Mouse (Mus musculus): Measurements from ENCODE around the gene Adgrg5. TPM values are rescaled to one million over a fixed set of nuclear protein-coding genes. Genes with fewer than 3 reads are reported as not detected.

Adgrg5 gene
- 4.2 and 4.3 TPM in 2 replicates for total RNA-seq (2017)

DNA sequence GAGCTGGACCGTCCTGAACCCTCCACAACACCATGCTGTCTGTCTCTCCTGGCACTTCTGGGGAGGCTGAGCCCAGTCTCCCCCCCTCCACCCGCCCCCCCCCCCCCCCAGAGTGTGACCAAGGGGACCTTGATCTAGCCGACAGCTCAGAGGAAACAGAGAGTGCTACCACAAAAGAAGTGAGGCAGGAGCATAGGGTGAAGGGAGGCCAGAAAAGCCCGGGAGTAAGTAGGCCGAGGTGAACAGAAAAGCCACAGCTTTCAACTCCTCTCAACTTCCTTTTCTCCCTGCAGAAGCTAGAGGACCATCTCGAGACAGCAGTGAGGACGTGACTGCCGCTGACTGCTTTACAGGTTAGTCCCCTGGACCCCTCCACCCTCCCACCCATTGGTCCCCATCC, at the start of gene Adgrg5:
Adgrg5 (plus strand) TSS at position 290 of the 400 bp plus-strand sequence.
- ATAC-seq (ENCODE audit: extremely low read depth, insufficient number of reproducible peaks, low FRiP score, poor library complexity, severe bottlenecking), result no peak

DNA sequence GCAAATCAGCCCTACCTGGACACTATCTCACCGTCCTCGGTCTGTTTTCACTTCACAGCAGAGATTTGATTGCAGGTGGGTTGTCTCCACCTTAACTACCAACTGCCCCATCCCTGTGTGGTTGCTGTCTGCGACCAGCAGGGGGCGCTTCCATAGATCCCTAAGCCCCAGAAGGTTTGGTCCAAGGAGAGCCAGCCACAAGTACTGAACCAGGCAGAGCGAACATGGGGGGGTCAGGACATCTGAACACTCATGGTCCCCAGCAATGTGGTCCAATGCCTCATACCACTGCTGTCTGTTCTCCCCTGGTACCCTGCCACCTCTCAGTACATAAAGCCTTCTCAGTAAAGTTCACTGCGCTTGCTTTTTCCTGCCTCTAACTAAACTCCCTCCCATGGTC, 49.1 kb upstream of the Adgrg5 start:
- ATAC-seq (ENCODE audit: extremely low read depth, insufficient number of reproducible peaks, low FRiP score, poor library complexity, severe bottlenecking), result peak; percentile 43

DNA sequence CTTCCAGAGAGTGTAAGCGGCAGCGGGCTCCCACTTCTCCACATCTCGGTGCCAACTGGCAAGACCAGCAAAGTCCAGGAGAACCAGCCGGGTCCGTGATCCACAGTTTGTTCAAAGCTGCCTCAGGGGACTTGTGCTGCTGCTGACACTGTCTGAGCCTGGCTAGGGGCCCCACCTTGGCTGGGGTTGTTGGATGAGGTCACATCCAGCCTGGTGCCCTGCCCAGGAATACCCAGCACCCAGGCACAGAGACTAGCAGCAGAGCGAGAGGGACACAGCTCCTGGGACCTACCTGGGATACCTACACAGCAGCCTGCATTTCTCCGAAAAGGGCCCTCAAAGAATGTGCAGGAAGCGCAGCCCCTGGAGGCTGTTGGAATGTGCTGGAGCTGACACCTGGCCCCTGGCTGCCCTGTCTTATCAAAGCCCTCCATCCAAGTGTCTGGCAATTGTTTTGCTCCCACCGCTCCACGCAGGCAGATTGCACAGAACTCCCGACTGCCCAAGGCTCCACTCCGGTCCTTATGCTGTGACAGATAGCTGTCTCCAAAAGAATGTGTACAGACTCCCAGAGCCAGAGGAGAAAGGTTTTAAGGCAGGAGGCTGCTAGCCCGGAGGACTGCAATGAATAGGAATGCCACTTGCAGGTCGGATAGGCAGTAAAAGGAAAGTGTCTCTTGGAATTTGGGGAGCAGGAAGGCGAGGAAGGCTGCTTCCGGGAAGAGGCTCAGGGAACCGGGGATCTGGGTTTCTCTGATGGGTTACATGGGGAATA, 48.2 kb upstream of the Adgrg5 start:
- ATAC-seq (ENCODE audit: extremely low read depth, insufficient number of reproducible peaks, low FRiP score, poor library complexity, severe bottlenecking), result no peak

DNA sequence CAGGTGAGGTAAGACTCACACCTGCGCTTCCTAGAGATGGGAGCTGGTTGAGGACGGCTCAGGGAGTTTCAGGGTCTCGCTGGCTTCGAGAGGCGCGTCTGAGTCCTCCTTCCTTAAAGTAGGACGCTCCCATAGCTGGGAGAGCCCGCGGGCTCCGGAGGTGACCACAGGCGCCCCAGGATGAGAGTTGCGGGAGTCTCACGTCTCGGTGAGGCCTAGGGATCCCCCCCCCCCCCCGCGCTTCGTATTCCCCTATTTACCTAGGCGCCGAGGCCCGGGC, 47.7 kb upstream of the Adgrg5 start:
- ATAC-seq (ENCODE audit: extremely low read depth, insufficient number of reproducible peaks, low FRiP score, poor library complexity, severe bottlenecking), result no peak

DNA sequence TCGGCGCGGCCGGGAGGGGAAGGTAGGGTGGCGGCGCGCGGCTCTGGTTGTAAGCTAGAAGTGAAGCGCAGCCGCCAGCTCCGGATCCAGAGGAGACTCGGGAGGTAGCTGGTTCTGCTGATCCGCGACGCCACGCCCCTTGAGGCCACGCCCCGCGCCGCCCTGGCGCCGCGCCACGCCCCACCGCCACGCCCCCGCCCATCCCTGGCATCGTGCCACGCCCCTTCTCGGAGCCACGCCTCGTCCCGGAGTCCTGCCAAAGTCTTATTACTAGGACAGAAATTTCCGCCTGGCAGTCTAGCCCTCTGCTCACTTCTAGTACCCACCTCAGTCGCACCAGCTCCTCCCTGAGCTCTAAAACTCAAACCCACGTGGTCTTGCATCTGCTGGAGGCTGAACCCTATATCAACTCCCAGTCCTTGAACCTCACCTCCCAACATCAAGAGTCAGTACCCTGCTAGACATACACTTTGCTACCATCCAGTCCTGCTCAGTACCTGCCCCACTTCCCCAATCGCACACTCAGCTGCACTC, 47.2 kb upstream of the Adgrg5 start, which contains the start of gene Dok4:
Dok4 (minus strand) TSS at position 134 of the 534 bp plus-strand sequence.
- ATAC-seq (ENCODE audit: extremely low read depth, insufficient number of reproducible peaks, low FRiP score, poor library complexity, severe bottlenecking), result peak; percentile 41

DNA sequence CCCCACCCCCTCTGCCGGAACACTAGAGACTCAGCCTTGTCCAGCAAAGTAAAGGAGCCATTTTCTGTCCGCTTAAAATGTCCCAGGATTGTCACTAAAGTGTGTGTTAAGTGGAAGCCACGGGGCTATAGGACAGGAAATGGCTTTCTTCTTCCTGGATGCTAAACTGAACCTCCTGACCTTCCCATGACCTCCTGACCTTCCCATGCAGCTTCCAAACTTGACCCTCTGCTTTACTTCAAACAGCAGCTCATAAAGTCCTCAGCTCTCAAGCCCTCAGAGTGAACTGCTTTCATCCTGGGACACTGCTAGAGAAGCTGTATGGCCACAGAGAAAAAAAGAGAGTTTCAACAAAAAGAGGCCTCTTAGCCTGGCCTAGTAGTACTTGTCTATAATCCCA, 46.7 kb upstream of the Adgrg5 start:
- ATAC-seq (ENCODE audit: extremely low read depth, insufficient number of reproducible peaks, low FRiP score, poor library complexity, severe bottlenecking), result no peak

DNA sequence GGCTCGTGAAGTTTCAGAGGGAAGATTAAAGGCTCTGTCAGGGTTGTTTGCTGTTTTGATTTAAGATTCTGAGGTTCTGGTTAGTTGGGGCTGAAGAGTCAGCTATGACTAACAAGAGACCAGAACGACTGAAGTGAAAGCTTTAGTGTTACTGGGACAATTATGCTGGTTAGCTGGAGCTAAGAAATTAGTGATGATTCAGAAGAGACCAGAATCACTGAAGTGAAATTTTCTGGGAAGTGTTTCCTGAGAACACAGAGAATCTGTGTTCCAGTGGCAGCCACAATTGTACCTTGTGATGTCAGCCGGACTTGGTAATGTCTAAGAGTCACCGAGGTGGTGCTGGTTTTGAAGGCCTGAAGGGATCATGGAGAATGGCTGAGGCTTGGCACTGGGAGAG, 42.8 kb upstream of the Adgrg5 start:
- ATAC-seq (ENCODE audit: extremely low read depth, insufficient number of reproducible peaks, low FRiP score, poor library complexity, severe bottlenecking), result no peak

DNA sequence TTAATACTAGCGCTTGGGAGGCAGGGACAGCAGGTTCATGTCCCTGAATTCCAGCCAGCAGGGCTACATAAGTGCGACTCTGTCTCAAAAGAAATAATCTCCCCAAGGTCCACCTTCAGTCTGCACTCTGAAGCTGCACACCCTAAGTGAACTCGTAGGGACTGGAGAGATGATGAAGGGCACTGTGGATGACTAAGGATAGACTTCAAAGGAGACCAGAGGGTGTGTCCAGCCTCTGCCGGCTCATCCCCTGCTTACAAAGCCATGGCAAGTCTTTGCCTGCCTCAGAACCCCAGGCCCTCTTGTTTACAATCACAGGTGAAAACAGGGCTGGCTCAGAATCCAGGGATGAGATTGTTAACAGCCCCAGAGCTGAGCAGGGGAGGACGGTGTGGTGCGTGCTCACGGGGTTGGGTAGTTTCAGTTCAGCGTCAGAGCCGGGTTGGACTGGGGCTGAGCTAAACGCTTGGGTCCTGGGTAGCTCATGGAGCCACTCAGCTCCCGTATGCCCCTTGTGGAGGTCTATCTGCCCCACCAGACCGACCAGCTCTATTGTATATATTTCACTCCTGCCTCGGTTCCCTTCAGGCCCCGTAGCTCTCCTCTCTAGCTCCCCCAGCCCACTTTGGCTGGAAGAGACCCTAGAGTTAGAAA, 35.0 kb upstream of the Adgrg5 start:
- no peak for ATAC-seq (ENCODE audit: extremely low read depth, insufficient number of reproducible peaks, low FRiP score, poor library complexity, severe bottlenecking)

DNA sequence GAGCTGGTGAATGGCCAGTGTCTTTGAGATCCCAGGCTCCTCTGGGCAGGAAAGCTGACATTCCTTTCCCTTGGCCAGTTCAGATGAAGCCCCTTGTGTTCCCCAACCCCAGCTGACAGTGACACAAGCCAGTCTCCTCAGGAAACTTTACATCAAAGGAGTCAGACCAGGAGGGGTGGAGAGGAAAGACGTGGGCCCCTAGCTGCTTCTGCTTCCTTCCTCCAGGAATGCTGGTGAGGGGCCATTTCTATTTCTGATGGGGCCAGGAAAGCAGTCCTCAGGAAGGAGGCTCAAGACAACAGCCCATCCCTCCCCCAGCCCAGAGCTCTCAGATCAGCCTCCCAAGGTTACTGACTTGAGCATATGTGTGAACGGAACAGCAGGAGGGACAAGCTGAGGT, 30.6 kb upstream of the Adgrg5 start:
- ATAC-seq (ENCODE audit: extremely low read depth, insufficient number of reproducible peaks, low FRiP score, poor library complexity, severe bottlenecking), result no peak

DNA sequence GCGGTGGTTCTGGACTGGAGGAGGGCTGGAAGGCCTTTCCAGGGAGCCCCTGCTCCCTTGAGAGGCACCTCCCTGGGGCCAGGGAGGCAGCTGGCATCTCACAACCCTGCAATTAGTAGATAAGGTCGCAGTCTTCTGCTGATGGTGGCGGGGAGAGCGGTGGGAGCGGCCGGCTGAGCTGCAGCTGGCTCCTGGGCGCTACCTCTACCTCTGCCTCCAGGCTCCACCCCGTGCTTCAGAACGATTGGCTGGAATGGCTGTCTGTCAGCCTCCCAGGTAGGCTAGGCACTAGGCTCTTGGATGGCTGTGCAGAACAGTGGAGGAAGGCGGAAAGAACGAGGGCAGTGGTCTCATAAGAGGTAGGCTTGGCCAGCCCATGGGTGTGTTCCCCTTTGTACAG, 24.2 kb upstream of the Adgrg5 start:
- no peak for ATAC-seq (ENCODE audit: extremely low read depth, insufficient number of reproducible peaks, low FRiP score, poor library complexity, severe bottlenecking)

DNA sequence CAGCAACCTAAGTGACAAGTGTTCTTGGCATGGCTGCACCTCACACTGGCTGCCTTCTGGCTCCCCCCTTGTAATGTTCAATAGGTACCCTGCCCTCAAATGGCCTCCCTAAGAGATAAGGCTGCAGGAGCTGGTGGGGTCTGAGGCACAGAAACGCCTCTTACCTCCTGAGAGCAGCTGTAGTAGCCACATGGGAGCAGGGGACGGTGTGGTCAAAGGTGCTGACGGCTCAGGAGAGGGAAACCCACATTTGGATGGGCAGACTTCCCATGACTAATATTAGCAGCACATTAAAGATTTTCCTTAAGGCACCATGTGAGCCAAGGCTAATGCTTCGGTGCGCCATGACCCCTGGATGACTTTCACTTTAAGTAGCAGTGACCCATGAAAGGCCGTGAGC, 22.9 kb upstream of the Adgrg5 start:
- ATAC-seq (ENCODE audit: extremely low read depth, insufficient number of reproducible peaks, low FRiP score, poor library complexity, severe bottlenecking), result no peak

DNA sequence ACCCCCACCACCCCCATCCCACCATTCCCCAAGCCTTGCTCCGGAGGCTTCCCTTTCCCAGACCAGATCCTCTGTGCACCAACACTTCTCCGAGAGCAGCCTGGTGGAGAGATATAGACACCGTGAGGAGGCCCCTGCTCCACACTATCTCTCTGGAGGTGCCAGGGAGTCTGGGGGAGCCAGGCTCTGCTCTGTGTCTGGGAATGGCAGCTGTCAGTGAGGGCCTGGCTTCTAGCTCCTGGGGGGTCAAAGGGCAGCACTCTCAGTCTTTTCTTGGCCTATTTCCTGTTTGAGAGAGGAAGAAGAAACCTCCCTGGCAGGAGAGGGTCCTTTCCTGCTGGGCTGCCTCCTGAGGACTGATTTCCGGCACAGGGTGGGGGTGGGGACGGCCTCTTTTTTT, 22.5 kb upstream of the Adgrg5 start:
- ATAC-seq (ENCODE audit: extremely low read depth, insufficient number of reproducible peaks, low FRiP score, poor library complexity, severe bottlenecking), result no peak

DNA sequence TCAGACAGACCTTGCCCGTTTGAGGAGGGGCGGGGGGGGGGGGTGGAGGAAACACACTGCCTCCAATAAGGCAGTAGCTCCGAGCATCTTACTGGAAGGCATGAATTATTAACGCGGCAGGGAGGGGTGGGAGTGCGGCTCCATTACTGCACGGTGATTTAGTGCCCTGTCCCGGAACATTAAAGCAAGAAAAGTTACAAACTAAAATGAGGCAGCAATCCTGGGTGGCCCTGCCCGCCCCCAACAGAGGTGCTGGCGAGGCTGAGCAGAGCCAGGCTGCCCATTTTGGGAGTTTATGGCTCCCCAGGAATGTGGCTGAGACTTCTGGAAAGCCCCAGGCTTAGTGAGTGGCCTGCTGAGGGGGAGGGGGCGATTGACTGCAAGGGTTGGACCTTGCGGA, 19.8 kb upstream of the Adgrg5 start:
- ATAC-seq (ENCODE audit: extremely low read depth, insufficient number of reproducible peaks, low FRiP score, poor library complexity, severe bottlenecking), result no peak

DNA sequence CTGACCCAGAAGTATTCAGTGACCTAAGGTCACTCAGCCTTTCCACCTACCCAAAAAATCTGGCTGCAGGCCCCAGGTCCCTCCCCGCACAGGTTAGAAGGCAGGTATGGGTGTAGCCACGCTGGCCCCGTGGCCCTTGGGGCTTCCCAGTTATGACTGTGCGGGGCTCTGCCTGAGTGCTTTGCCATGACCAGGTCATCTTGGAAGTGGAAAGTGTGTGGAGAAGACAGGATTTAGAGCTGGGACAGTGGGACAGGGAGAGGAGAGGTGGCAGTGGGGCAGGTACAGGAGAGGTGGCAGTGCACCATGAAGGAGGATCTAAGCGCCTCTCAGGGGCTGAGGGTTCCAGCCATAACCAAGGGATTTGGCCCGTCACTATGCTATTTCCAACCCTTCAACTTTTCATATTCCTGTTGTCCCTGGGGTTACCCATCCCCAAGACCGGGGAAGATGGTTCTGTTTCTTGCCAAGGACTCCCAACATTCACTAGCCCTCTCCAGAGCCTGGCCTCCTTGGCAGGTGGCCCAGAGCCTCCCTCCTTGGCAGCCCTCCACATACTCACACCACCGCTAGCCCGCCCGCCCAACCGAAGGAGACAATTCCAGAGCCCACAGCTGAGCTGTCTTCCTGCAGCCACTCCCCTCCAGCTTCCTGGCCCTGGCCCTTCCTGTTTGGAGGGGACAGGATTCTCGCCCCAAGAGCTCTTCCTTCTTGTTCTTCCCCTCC, 18.9 kb upstream of the Adgrg5 start:
- no peak for ATAC-seq (ENCODE audit: extremely low read depth, insufficient number of reproducible peaks, low FRiP score, poor library complexity, severe bottlenecking)

DNA sequence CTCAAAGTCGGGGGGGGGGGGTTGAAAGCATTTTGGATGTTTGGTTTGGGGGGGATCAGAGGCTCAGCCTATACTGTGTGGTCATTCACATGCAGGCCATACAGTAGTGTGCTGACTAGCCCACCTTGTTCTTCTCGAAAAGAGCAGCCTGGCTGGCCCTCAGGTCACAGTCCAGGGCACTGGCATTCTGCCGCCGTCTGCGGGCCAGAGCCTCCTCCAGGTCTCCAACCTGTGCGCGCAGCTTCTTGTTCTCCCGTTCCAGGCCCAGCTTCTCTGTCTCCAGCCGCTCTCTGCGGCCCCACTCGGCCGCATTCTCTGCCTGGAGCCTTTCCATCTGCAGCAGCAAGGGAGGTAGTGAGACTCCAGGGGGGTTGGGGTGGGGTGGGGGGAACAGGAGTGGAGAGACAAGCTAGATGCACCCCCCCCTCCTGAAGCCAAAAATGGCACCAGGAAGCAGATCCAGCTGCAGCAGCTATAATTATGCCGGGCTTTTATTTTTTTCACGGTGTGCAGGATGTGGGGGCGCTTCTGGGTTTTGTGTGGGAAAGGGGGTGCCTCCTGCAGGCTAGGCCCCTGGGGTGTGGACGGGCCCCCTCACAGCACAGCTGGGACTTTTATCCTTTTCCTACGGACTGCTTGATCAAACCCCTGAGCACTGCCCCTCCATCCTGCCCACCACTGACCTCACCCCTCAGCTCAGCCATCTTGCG, 15.7 kb upstream of the Adgrg5 start:
- ATAC-seq (ENCODE audit: extremely low read depth, insufficient number of reproducible peaks, low FRiP score, poor library complexity, severe bottlenecking), result no peak

DNA sequence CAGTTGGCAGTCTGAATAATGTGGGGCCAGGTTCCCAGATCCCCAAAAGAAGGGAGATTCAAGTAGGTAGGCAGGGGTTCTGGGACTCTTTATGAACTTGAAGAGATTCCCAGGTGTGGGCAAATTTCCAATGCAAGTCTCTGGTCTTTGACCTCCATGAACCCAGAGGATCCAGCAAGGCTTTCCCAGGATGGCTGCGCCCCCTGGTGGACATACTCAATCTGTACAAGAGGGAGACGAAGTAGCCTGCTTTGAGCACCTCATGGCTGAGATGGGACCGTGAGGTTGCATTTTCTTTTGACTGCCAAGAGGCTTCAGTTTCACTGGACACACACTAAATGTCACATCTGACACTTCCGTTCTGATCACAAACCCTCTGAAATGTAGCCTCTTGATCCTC, 14.6 kb upstream of the Adgrg5 start:
- ATAC-seq (ENCODE audit: extremely low read depth, insufficient number of reproducible peaks, low FRiP score, poor library complexity, severe bottlenecking), result peak; percentile 47; the same call in 1 of the 2 replicates

DNA sequence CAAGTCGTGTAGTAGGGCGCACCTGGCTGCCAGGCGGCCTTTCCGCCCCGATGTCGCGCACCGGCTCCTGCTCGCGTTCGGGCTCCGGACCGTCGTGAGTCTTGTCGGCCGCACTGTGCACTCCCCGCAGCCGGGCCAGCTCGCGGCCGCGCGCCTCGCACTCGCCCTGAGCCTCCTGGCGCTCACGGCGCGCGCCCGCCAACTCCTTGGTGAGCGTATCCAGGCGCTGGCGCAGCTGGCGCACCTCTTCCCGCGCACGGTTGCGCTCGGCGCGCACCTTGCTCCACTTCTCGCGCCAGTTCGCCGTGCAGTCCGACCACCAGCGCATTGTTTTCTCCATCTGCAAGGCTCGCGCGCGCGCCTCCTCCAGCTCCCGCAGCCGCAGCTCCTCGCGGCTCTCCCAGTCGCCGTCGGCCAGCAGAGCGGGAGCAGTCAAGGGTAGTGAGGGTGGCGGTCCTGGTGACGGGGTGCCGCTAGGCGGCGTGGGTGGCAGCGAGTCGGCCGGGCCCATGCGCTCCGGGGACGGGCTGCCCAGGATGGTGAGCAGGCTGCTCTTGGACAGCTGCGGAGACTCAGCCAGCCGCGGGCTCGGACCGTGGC, 10.3 kb upstream of the Adgrg5 start:
- ATAC-seq (ENCODE audit: extremely low read depth, insufficient number of reproducible peaks, low FRiP score, poor library complexity, severe bottlenecking), result no peak

DNA sequence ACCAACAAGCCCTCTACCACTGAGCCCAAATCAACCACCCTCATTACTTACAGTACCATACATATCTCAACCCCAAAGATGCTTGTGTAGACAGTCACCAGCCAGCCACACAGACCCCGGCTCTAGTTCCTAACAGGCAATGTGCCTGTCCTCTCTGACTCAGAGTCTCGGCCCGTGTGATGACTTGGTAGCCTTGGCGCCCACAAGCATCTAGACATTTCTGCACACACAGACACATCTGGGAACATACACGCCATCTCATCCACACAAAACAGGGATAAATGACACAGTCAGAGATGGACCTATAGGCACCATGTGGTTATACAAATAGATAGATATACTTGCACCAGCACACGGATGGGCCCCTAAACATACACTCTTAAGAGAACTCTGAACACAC, 9.2 kb upstream of the Adgrg5 start:
- no peak for ATAC-seq (ENCODE audit: extremely low read depth, insufficient number of reproducible peaks, low FRiP score, poor library complexity, severe bottlenecking)

DNA sequence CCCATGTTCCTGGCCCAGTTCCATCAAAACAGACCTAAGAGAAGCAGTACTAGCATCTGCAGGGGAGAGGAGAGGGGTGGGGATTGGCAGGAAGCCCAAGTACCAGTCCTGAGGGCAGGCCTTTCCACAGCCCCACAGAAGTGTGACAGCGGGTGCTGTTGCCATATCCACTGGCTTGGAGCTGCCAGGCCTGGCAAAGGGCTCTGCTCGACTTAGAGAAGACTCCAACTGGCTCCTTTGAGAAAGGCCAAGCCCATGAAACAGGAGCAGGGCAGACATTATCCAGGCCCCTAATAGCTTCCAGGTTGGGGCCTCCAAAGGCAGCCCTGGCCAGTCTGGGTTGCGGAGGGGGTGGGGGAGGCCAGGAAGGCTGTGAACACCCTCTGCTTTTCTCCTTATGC, 8.8 kb upstream of the Adgrg5 start:
- ATAC-seq (ENCODE audit: extremely low read depth, insufficient number of reproducible peaks, low FRiP score, poor library complexity, severe bottlenecking), result no peak
